Mouse (Mus musculus) kidney, postnatal 10 days (tissue): ENCODE measurements at regions not wholly inside any gene's neighbourhood (a gene's known extent, or its start where the extent isn't known, plus 50 kb on each side); places are given as distances from the start of the nearest gene placed in this dataset.

Experiments
- DNase-seq: peaks from one replicate; pipeline ENCODE4 v3.0.0; 2021; ENCODE audit warnings: mixed read lengths

DNA sequence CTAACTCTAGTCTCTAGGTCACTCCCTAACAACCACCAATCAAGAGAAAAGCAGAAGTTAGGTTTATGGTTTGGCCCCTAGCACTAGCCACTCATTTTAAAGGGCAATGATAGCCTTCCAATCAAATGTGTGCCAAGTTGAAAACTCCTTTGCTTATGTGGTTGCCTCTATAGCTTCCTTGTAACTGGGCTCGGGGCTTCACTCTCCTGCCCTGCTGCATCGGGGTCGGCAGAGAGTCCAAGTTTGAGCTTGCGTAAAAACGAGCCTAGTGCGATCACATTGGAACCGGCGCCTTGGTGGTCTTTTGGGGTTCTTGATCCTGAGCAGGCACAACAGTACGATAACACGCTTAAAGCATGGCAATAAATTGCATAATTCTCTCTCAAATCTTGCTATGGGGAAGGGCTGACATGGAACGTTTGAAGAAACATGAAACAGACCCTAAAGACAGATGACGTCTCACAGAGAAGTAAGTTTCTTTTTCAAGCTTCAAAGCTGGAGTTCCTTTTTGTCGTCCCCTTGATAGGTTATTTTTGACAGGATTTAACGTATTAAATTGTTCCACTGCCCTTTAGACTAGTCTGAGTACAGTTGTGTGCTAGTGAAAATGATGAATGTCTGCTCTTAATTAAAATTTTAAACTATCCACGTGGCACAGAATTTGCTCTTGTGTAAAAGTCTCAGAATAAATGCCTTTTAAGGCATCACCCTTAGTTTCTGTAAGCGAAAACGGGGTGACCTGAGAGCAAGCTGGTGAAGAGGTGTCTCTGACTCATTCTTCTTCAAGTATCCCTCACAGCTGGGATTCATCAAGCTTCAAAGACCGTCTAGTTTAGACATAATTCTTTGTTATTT lies 52.0 kb downstream of the 4930426L09Rik start:
- DNase-seq, result no peak

- DNase-seq, result no peak
Measured at GRCm38 (mm10) chr2:19055500-19055899, 57.4 kb downstream of the 4930426L09Rik start.

DNA sequence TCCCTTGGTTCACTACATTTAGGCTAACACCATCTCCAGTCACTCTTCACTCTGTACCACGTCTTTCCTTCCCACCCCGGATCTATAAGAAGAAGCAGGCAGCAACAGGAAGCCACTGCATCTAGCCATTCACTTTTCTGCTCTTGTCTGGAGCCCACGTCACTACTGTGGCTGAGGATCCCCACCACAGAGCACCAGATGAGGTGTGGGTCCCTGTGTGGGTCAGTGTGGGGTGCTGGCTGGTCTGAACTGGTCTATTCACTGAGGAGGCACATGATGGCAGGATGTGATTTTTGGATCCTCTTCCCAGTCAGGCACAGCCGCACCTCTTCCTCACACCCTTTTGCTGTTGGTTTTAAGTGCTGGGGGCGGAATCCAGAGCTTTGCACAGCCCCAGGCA lies 59.7 kb downstream of the 4930426L09Rik start:
- DNase-seq, result no peak

- DNase-seq, result no peak
Measured at GRCm38 (mm10) chr2:19058765-19059164, 60.6 kb downstream of the 4930426L09Rik start.

- DNase-seq, result no peak
Measured at GRCm38 (mm10) chr2:19059246-19059645, 61.1 kb downstream of the 4930426L09Rik start.

- DNase-seq, result no peak
Measured at GRCm38 (mm10) chr2:19060218-19060915, 62.2 kb downstream of the 4930426L09Rik start.

DNA sequence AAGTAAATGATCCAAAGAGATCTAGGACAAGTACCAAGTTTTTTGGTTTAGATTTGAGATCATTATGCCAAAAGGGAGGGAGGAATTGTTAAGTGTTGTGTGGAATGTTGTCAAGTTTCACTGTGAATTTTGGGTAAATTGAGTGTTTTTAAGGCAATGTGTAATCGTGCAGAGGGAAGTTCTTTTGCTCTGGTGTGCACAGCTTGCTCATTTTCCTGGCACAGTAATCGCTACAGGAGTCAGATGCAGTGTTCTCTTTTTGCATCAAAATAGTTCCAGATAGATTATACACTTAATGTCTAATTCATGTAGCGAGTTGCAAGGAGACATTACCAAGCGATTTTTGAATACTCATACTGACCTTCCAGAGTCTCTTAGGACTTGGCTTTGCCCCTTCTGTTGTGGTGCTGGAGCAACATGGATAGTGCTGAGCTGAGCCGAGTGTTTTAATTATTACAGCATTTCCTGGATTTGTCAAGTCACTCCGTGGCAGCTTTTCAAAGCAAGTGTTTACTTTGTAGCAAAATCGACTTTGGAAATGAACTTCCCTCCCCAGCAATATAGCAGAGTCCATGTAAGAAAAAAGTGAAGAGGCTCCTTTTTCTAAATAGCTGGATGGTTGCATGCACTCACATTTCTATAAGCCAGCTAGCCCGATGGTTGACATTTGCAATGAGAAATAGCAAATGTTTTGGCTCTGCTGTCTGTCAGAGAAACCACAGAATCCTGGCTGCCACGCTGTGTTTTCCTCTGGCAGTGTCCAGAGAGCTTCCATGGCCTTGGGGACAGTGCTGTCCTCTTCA lies 66.6 kb downstream of the 4930426L09Rik start:
- DNase-seq, result peak; percentile 56

- DNase-seq, result no peak
Measured at GRCm38 (mm10) chr2:19065511-19065910, 67.4 kb downstream of the 4930426L09Rik start.

GRCm38 (mm10) chr2:19068161-19068560 lies 70.0 kb downstream of the 4930426L09Rik start:
- no peak for DNase-seq

DNA sequence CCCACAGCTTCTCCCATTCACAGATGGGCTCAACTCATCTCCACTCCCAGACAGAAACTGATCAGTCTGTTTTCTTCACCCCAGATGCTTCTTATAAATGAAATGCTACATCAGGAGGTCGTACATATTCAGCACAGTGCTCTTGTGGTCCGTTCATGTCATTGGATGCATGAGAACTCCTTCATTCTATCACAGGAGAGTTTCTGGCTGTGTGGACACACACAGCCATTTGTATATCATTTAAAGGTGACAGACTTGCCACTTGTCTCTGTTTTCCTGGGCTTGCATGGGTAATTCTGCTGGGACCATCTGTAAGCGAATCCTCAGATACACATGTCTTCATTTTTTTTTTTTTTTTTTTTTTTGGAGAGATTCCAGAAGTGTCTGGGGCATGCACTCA lies 85.7 kb downstream of the 4930426L09Rik start:
- DNase-seq, result no peak

- DNase-seq, result no peak
Measured at GRCm38 (mm10) chr2:19085105-19085504, 87.0 kb downstream of the 4930426L09Rik start.

DNA sequence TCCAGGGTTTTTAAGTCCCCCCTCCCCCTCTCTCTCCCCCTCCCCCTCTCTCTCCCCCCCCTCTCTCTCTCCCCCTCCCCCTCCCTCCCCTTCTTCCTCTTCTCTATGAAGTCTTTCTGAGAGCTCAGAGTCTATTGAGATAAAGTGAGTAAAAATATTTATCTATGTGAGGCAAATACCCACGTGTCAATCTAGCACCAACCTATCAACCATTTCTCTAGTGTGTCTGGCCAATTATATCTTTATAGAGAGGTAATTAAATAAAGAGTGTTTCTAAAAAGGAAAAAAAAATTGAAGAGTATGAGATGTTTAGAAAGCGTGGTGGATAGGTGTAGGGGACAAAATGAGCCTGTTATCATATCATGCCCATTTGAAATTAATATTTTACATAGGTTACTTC lies 88.0 kb downstream of the 4930426L09Rik start:
- DNase-seq, result no peak

DNA sequence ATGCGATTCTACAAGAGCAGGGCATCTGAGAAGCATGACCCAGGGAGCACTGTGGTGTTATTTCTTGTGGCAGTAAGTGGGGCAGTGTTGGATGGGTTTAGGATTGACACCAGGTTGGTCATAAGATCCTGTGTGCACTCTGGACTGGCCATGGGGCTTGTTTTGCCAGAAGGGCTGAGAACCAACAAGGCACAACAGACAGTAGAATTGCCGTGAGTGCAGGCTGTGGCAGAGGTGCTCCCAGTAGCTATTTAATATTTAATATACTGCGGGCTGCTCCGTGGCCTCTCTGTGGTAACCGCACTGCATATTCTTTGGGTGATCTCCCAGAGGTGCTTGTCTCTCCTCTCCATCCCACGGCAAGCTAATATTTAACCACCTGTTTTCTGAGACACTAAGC lies 88.5 kb downstream of the 4930426L09Rik start:
- DNase-seq, result peak; percentile 9

GRCm38 (mm10) chr2:19099384-19099783 lies 99.7 kb upstream of the Armc3 start:
- no peak for DNase-seq

DNA sequence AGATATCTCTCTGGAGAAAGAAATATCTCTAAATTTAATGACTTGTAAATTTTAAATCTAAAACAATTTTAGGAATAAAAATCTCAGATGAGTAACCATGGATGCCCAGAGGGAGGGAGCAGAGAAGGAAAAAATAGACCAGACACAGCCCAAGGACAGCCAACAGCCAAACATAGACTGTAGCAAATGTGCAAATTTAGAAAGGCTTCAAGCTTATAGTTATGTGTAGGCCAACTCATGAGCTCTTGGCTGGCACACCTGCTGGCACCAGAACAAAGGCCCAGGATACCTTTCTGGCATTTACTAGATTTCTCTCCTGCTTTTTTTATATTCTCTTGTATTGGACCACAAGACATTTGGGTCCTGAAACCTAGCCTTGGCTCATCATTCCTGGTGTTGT lies 90.3 kb upstream of the Armc3 start:
- no peak for DNase-seq

DNA sequence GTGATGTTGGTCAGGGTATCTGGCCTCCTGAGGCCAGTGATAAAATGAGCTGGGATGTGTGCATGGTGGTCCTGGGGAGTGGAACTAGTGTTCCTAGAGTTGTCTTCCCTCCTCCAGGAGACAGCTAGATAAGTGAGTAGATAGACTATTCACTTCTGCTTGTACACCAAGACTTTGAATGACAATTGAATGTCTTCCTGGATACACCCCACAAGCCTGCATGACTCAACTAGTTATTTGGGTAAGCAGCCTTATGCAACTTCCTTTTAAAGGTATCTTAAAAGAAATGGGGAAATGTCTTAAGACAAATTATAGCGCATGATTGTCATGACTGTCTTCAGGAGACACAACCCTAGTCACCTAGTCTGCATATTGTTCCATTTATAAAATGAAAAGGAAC lies 79.2 kb upstream of the Armc3 start:
- no peak for DNase-seq

DNA sequence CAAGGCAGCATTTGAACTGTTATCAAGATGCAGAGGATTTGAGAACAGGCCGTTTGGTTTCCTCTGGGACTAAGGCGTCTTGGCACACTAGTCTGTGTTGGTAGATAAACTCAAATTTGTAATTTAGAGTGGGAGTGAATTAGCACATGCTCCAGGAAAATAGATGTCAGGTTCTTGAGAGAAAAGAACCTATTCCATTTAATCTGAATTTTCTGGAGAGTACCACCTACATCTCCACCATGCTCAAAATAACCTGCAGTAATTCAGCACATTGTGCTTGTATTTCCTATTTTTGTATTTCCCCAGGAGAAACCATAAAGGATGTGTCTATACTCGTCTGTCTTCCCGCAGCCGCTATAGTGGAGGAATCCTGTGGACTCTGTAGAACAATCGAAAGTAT lies 66.2 kb upstream of the Armc3 start:
- DNase-seq, result no peak

GRCm38 (mm10) chr2:19142586-19142985 lies 56.5 kb upstream of the Armc3 start:
- peak; percentile 22 for DNase-seq

DNA sequence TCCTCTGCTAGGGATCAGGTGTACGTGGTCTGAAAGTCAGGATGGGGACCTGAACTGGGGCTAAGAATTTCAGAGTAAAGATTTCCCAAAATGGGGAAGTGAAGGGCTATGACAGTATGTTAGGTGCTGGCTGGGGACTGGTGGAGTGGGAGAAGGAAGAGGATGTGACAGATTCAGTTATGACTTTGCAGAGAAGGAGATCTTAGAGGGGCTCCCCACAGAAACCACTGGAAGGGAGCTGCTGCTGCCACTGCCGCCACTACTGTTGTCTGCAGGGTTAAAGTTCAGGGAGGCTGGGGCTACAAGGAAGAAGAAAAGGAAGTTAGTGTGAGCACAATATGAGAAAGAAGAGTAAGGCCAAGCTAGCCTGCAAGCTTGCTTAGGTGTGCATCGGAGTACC lies 53.7 kb upstream of the Armc3 start:
- DNase-seq, result no peak

GRCm38 (mm10) chr2:19145881-19146280 lies 53.2 kb upstream of the Armc3 start:
- DNase-seq, result peak; percentile 70

DNA sequence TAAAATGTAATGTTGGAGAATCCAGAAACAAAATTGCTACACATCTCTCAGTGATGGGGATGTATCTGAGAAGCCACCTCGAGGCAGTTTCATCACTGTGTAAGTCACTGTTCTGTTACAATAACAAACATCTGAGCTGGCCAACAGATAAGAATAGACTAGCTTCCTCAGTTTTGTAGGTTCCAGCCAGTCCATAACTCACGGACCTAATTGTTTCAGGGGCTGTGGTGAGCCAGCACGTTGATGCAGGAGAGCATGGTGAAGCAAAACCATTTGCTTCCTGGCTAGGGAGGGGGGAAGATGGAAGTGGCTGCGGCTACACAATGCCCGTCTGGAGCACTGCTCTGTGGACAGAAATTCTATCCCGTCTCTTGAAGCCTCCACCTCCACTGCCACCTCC lies 52.8 kb upstream of the Armc3 start:
- peak; percentile 9 for DNase-seq

GRCm38 (mm10) chr2:19148812-19149211 lies 50.3 kb upstream of the Armc3 start:
- peak; percentile 53 for DNase-seq
